Mouse (Mus musculus): ENCODE measurements at regions not wholly inside any gene's neighbourhood (a gene's known extent, or its start where the extent isn't known, plus 50 kb on each side); places are given as distances from the start of the nearest gene placed in this dataset.
A peak's percentile ranks its signal among the peaks of the same experiment; 100 is the strongest.

- DNase-seq (ENCODE audit: extremely low read depth, low read depth) = peak; percentile 17
Observed at GRCm38 (mm10) chr11:44330851-44331773, 68.8 kb upstream of the Il12b start.

DNA sequence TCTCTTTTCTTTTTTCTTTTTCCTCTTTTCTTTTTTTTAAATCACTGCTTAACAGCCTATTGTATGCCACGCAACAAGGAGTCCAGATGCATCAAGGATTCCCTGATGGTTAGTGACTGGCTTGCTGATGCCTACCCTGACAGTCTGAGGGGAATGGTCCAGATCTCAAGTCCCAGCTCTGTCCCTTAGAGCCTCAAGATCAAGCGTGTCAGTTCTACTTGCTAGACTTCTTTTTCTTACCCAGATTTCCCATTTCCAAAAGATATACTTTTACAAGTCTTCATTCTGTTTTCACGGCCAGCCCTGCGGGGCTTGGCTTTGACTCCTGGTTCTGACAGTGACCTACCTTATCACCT is 68.1 kb upstream of the Il12b start:
- DNase-seq (ENCODE audit: extremely low read depth, low read depth) = no peak

- no peak for DNase-seq (ENCODE audit: extremely low read depth, low read depth)
Observed at GRCm38 (mm10) chr11:44340531-44340930, 59.3 kb upstream of the Il12b start.

GRCm38 (mm10) chr11:44348308-44348707 is 51.6 kb upstream of the Il12b start:
- DNase-seq (ENCODE audit: extremely low read depth, low read depth) = no peak

DNA sequence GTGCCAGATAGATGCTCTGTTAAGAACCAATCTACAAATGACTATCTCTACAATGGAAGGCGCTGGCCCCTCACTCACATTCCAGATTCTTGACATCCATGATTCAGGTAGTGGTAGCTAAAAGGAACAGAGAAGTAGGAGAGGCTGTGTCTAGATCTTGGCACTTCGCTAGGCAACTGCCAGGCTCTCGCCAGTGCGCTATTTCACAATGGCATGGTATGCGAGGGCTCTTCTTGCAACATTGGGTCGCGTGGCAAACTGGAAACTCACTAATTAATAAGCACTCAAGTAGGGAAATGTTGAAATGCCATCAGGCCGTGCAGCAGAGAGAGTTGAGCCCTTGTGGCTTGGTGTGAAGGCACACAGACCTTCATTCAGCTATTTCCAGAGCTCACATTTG is 50.3 kb upstream of the Il12b start:
- no peak for DNase-seq (ENCODE audit: extremely low read depth, low read depth)
